Mouse (Mus musculus) neural tube, embryonic 11.5 days (tissue): Measurements from ENCODE around the gene AC124502.3. TPM values are rescaled to one million over a fixed set of nuclear protein-coding genes. Genes with fewer than 3 reads are reported as not detected.

Source experiments
- polyA plus RNA-seq: library from polyadenylated mRNA; unstranded; fragments of >200 nt; fragmentation: Nextera tagmentation; extraction: Ambion mirVana; gene quantifications from 2 replicates; pipeline ENCODE4 v1.2.1, GENCODE M21; 2014

The AC124502.3 gene
- polyA plus RNA-seq, 1 experiment from 2014 or later = 1.2 TPM

Other genes with a start within 250 kb of the AC124502.3 start
- 131 and 134 TPM in 2 replicates for gene Rbm4, start 245.0 kb upstream of the AC124502.3 start, polyA plus RNA-seq
- 8.5 and 24.4 TPM in 2 replicates for gene Gm21992, start 227.3 kb upstream of the AC124502.3 start, polyA plus RNA-seq
- gene Rbm14, start 227.3 kb upstream of the AC124502.3 start, polyA plus RNA-seq = 113 and 116 TPM in 2 replicates
- gene Ccs, start 199.6 kb upstream of the AC124502.3 start, polyA plus RNA-seq = 41.4 and 41.5 TPM in 2 replicates
- gene Ccdc87, start 199.5 kb upstream of the AC124502.3 start, polyA plus RNA-seq = 0.13 TPM in 1 of 2 replicates, not detected in the other
- 40.6 and 41.8 TPM in 2 replicates for gene Ctsf, start 183.8 kb upstream of the AC124502.3 start, polyA plus RNA-seq
- 5.9 and 6.5 TPM in 2 replicates for gene Actn3, start 161.0 kb upstream of the AC124502.3 start, polyA plus RNA-seq
- gene Zdhhc24, start 160.2 kb upstream of the AC124502.3 start, polyA plus RNA-seq = 12.1 and 14.1 TPM in 2 replicates
- 4.8 and 7.9 TPM in 2 replicates for gene Bbs1, start 132.3 kb upstream of the AC124502.3 start, polyA plus RNA-seq
- gene Dpp3, start 110.6 kb upstream of the AC124502.3 start, polyA plus RNA-seq = 164 and 171 TPM in 2 replicates
- 3.4 and 3.5 TPM in 2 replicates for gene Peli3, start 95.8 kb upstream of the AC124502.3 start, polyA plus RNA-seq
- gene Mrpl11, start 76.7 kb upstream of the AC124502.3 start, polyA plus RNA-seq = 143 and 150 TPM in 2 replicates
- 0.12 TPM in 1 of 2 replicates, not detected in the other for gene Npas4, start 48.6 kb upstream of the AC124502.3 start, polyA plus RNA-seq
- 3.9 and 6.2 TPM in 2 replicates for gene Slc29a2, start 15.0 kb upstream of the AC124502.3 start, polyA plus RNA-seq
- 37.9 and 39.8 TPM in 2 replicates for gene B4gat1, start 65 bp upstream of the AC124502.3 start, polyA plus RNA-seq
- 65.5 and 78.9 TPM in 2 replicates for gene Brms1, start 2.5 kb downstream of the AC124502.3 start, polyA plus RNA-seq
- gene Rin1, start 11.6 kb downstream of the AC124502.3 start, polyA plus RNA-seq = 1.1 and 2.3 TPM in 2 replicates
- 30.1 and 34.7 TPM in 2 replicates for gene Cd248, start 29.2 kb downstream of the AC124502.3 start, polyA plus RNA-seq
- gene Tmem151a, start 46.6 kb downstream of the AC124502.3 start, polyA plus RNA-seq = 1.8 and 2.0 TPM in 2 replicates
- gene Yif1a, start 49.6 kb downstream of the AC124502.3 start, polyA plus RNA-seq = 80.4 and 88.0 TPM in 2 replicates
- 110 and 127 TPM in 2 replicates for gene Cnih2, start 59.6 kb downstream of the AC124502.3 start, polyA plus RNA-seq
- gene Rab1b, start 68.2 kb downstream of the AC124502.3 start, polyA plus RNA-seq = 250 and 266 TPM in 2 replicates
- 40.2 and 43.5 TPM in 2 replicates for gene Klc2, start 79.7 kb downstream of the AC124502.3 start, polyA plus RNA-seq
- gene Pacs1, start 234.2 kb downstream of the AC124502.3 start, polyA plus RNA-seq = 29.8 and 30.5 TPM in 2 replicates